Mouse (Mus musculus): ENCODE measurements around the gene Cyba. TPM values are rescaled to one million over a fixed set of nuclear protein-coding genes. Genes with fewer than 3 reads are reported as not detected.

The Cyba gene
- polyA plus RNA-seq, 1 experiment from 2014 or later = 160 TPM

DNA sequence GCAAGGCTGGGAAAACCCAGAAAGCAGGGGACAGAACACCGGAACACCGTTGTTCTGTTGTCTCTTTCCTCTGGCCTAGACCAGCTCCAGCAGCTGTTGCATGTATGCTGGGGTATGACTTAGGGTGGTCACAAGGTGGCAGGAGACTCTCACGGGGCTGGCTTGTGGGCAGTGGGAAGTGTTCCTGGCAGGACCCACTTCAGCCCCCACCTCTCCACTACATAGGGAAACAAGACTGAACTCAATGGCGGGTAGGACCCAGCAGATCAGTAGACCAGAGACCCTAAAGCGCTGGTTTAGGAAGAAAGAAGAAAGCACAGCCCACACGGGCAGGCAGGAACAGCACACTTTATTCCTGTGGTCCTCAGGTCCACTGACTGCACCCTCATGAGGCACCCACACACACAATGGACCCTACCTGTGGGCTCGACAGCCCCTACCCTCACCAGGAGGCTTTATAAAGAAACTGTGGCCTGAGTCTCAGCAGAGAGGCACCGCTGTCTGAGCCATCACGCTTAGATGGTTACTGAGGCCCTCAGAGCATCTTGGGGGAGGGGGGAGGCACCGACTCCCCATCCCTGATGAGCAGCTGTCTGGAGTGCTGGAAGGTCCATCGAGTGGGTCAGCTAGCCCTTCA, 657 bp upstream of the Cyba start:
- 57% methylated on average over 11 of the region's 11 CpGs for WGBS (ENCODE audit: insufficient replicate concordance)
- Histone ChIP-seq H3K27me3 (replicated peaks) (peaks cover 3% of the 10 kb centered on the region; the same call in 1 of the 2 replicates), H3K27ac (0 out of 2 replicates have a peak overlapping the region, but pooled peaks have one; percentile 68), H3K9me3 (replicated peaks) (0 out of 2 replicates have a peak, but pooled peaks cover 3% of the 10 kb centered on the region), H3K36me3 (peaks cover 40% of the 10 kb centered on the region), H3K9ac (no peak overlapping the region), H3K4me3 (no peak overlapping the region), H3K4me1 (peaks cover 49% of the 10 kb centered on the region), H3K4me2 (peak overlapping the region; percentile 90)
- peak; percentile 30; the same call in 1 of the 2 replicates for ATAC-seq

DNA sequence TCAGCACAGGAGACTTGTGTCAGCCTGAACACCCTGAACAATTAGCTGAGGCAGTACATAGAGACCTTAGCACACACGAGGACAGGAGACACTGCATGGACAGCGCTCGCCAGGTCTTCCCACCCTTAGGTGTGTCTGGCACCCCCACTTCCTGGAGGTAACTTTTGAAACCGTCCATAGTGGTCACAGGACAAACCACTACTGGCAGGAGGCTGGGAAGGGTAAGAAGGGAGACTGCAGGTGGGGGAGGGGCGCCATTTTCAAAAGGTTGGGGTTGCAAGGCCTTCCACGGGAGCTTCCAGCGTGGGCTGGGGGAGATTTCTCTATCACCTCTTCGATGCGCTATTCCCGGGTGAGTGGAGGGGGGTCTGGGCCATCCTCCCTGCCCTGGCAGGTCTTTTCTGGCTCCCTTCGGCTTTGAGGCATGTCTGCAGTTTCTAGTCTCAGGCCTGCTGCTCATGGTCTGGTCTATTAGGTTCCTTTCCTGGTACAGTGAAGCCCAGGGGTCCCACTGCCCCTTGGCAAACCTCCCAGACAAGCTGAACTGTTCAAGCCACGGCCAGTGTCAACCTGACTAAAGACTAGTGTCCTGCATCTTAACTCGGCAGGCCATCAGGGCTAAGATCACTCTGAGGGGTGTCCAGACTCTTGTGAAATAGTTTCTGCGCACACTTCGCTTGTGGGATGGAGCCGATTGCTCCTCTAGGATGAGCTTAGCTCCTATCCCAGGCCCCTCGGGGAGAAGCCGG, 862 bp downstream of the Cyba start:
- Histone ChIP-seq H3K4me2 (peak overlapping the region; percentile 90), H3K4me1 (peaks cover 40% of the 10 kb centered on the region), H3K9ac (peak overlapping the region; percentile 67), H3K9me3 (replicated peaks) (0 out of 2 replicates have a peak, but pooled peaks cover 3% of the 10 kb centered on the region), H3K27me3 (replicated peaks) (peaks cover 3% of the 10 kb centered on the region; the same call in 1 of the 2 replicates), H3K27ac (peak overlapping the region; percentile 68), H3K4me3 (peak overlapping the region; percentile 63), H3K36me3 (peaks cover 38% of the 10 kb centered on the region)
- no peak for ATAC-seq
- WGBS (ENCODE audit: insufficient replicate concordance) = 19% methylated on average over 18 of the region's 18 CpGs

DNA sequence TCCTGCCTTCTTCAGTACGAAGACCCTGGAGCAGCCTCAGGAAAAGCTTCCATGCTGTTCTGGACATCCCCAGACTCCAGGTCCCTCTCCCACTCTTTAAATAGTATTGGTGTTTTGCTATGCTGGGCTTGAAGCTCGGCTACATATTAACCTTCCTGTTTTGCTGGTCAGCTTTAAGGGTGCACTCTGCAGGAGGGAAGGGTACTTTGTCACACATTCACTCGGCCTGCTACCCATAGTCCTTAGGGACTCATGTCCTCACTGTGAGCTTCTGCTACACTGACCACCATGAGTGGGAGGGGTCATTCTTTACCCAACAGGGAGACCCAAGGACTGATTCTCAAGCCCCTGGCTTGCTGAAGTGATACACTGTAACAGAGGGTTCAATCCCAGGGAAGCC, 2.1 kb downstream of the Cyba start:
- H3K9me3 ChIP-seq (replicated peaks) = 0 out of 2 replicates have a peak, but pooled peaks cover 3% of the 10 kb centered on the region
- no peak overlapping the region for H3K9ac ChIP-seq
- peak overlapping the region; percentile 90; the same call in 1 of the 2 replicates for H3K4me2 ChIP-seq
- H3K4me1 ChIP-seq = peaks cover 40% of the 10 kb centered on the region
- 0 out of 2 replicates have a peak overlapping the region, but pooled peaks have one; percentile 3 for H3K27ac ChIP-seq
- WGBS (ENCODE audit: insufficient replicate concordance) = 67% methylated on average over 3 of the region's 3 CpGs
- ATAC-seq = no peak
- peaks cover 3% of the 10 kb centered on the region; the same call in 1 of the 2 replicates for H3K27me3 ChIP-seq (replicated peaks)
- H3K4me3 ChIP-seq = no peak overlapping the region
- H3K36me3 ChIP-seq = peaks cover 26% of the 10 kb centered on the region

DNA sequence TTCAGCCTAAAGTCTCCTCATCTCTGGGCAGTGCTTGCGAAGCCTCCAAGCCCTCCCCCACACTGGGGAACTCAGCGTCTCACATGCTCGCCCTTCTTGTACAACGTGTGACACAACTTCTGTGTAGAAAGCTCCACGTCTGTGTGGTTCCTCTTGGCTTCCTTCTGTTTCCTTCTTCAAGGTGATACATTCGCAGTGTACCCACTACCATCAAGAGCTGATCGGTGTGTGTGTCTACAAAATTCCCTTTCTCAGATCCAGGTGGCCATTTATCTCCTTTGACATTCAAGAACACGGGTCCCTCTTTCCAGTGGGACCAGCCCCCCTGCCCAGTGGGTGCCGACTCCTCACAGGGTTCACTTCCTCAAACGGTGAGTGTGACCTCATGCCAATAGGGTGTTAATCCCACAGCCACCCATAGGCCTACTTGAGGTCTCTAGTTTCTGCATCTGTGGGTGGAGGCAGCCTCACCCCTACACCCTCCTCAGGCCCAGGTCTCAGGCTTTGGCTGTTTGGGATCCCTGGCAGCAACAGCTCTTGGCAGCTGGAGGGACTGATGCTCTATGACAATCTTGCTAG, 2.6 kb downstream of the Cyba start:
- no peak overlapping the region for H3K9ac ChIP-seq
- H3K9me3 ChIP-seq (replicated peaks) = no peaks in the 10 kb centered on the region
- no peak for ATAC-seq
- H3K36me3 ChIP-seq = peaks cover 23% of the 10 kb centered on the region
- peaks cover 40% of the 10 kb centered on the region for H3K4me1 ChIP-seq
- H3K27ac ChIP-seq = 0 out of 2 replicates have a peak overlapping the region, but pooled peaks have one; percentile 3
- no peak overlapping the region for H3K4me3 ChIP-seq
- H3K27me3 ChIP-seq (replicated peaks) = peaks cover 3% of the 10 kb centered on the region; the same call in 1 of the 2 replicates
- 58% methylated on average over 10 of the region's 10 CpGs for WGBS (ENCODE audit: insufficient replicate concordance)
- no peak overlapping the region for H3K4me2 ChIP-seq

DNA sequence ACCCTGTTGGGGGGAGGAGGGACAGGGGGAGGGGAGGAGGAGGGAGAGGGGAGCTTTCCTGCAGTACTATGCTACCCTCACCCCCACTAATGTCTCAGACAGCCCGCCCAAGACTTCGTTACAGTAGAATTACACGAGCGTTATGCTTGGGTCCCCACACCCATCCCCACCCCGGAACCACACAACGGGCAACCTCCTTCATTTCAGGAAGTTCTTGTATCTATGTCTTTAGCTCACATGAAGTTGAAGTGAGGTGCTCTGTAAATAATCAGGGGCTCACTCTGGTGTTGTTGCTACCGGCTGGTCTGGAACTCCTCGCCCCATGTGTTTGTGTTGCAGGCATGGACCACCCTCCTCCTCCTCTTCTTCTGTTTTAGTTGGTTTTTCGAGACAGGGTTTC, 4.6 kb downstream of the Cyba start:
- no peaks in the 10 kb centered on the region; the same call in 1 of the 2 replicates for H3K27me3 ChIP-seq (replicated peaks)
- no peak overlapping the region for H3K9ac ChIP-seq
- H3K4me3 ChIP-seq = no peak overlapping the region
- H3K4me1 ChIP-seq = peaks cover 33% of the 10 kb centered on the region
- ATAC-seq = no peak
- no peak overlapping the region for H3K4me2 ChIP-seq
- H3K36me3 ChIP-seq = peaks cover 12% of the 10 kb centered on the region; the same call in 1 of the 2 replicates
- no peak overlapping the region for H3K27ac ChIP-seq
- no peaks in the 10 kb centered on the region for H3K9me3 ChIP-seq (replicated peaks)
- WGBS (ENCODE audit: insufficient replicate concordance) = 62% methylated on average over 9 of the region's 9 CpGs

DNA sequence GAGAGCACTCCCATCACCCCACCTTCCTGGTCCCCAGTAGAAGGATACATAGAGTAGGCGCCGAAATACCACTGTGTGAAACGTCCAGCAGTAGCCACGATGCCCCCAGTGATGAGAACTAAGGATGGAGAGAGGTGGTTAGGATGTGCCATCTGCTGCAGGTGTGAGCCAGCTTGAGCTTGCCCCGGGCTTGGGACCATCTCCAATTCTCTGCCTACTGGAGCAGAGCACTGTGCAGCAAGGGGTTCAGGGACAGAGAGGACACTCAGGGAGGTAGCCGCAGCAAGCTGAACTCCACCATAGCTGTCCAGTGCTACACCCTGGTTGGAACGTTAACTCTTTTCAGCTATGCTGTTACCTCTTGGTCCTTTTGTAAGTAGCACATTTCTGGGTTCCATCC, 5.1 kb downstream of the Cyba start:
- Histone ChIP-seq H3K4me1 (peaks cover 27% of the 10 kb centered on the region), H3K9ac (no peak overlapping the region), H3K9me3 (replicated peaks) (no peaks in the 10 kb centered on the region), H3K27ac (no peak overlapping the region), H3K27me3 (replicated peaks) (no peaks in the 10 kb centered on the region; the same call in 1 of the 2 replicates), H3K4me3 (no peak overlapping the region), H3K36me3 (peaks cover 12% of the 10 kb centered on the region; the same call in 1 of the 2 replicates), H3K4me2 (no peak overlapping the region)
- ATAC-seq = no peak
- 77% methylated on average over 7 of the region's 7 CpGs for WGBS (ENCODE audit: insufficient replicate concordance)

DNA sequence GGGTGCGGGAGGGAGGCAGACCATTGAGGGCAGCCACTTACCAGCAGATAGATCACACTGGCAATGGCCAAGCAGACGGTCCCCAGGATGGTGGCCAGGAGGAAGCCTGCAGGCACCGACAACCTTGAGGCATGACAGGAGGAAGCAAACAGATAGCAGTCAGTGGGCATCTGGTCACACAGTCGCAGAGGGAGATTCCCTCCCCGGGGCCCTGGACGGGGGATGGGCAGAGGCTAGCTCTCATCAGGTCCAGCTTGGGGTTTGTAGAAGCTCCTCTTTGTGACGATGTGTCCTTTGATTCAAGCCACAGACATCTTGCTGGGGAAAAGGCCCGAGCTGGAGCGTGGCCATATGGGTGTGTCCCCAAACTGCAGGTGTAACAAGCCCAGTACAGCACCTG, 6.6 kb downstream of the Cyba start:
- WGBS (ENCODE audit: insufficient replicate concordance) = 41% methylated on average over 9 of the region's 9 CpGs
- Histone ChIP-seq H3K27ac (no peak overlapping the region), H3K36me3 (peaks cover 12% of the 10 kb centered on the region; the same call in 1 of the 2 replicates), H3K9ac (no peak overlapping the region), H3K4me2 (no peak overlapping the region), H3K9me3 (replicated peaks) (no peaks in the 10 kb centered on the region), H3K4me3 (no peak overlapping the region), H3K4me1 (peaks cover 18% of the 10 kb centered on the region), H3K27me3 (replicated peaks) (no peaks in the 10 kb centered on the region)
- no peak for ATAC-seq

DNA sequence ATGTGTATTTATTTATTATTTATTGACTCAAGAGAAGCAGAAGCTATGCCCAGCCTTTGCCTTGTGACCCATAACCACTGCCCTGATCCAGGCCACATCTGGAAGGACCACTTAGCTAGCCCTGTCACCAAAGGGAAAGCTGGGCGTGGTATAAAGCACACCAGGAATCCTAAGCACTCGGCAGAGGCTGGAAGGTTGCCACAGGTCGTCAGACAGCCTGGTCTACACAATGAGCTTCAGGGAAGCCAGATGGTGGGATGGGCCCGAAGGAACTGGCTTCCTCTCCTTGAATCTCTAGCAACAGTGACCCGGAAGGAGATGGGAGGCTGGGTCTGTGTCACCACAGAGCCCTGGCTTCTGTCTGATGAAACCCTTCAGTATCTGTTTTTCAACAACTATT, 9.1 kb downstream of the Cyba start:
- Histone ChIP-seq H3K27me3 (replicated peaks) (no peaks in the 10 kb centered on the region), H3K9ac (no peak overlapping the region), H3K4me3 (no peak overlapping the region), H3K4me2 (no peak overlapping the region), H3K27ac (no peak overlapping the region), H3K36me3 (peaks cover 17% of the 10 kb centered on the region), H3K9me3 (replicated peaks) (no peaks in the 10 kb centered on the region), H3K4me1 (0 out of 2 replicates have a peak, but pooled peaks cover 5% of the 10 kb centered on the region)
- 63% methylated on average over 5 of the region's 5 CpGs for WGBS (ENCODE audit: insufficient replicate concordance)
- ATAC-seq = no peak

DNA sequence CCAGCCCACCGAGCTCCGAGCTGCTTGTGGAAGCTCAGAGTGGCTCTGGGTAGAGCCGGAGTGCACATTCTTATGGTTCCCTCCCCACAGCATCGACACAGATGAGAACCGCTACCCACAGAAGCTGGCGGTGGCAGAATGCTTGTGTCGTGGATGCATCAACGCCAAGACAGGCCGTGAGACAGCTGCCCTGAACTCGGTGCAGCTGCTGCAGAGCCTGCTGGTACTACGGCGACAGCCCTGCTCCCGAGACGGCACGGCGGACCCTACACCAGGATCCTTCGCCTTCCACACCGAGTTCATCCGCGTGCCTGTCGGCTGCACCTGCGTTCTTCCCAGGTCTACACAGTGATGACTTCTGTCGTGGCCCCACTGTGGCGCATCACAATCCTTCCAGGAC, 9.5 kb downstream of the Cyba start:
- H3K4me3 ChIP-seq = no peak overlapping the region
- peaks cover 21% of the 10 kb centered on the region for H3K36me3 ChIP-seq
- H3K27ac ChIP-seq = no peak overlapping the region
- 0 out of 2 replicates have a peak, but pooled peaks cover 5% of the 10 kb centered on the region for H3K4me1 ChIP-seq
- H3K27me3 ChIP-seq (replicated peaks) = no peaks in the 10 kb centered on the region
- 80% methylated on average over 24 of the region's 24 CpGs for WGBS (ENCODE audit: insufficient replicate concordance)
- no peaks in the 10 kb centered on the region for H3K9me3 ChIP-seq (replicated peaks)
- no peak overlapping the region for H3K4me2 ChIP-seq
- no peak overlapping the region for H3K9ac ChIP-seq
- no peak for ATAC-seq

DNA sequence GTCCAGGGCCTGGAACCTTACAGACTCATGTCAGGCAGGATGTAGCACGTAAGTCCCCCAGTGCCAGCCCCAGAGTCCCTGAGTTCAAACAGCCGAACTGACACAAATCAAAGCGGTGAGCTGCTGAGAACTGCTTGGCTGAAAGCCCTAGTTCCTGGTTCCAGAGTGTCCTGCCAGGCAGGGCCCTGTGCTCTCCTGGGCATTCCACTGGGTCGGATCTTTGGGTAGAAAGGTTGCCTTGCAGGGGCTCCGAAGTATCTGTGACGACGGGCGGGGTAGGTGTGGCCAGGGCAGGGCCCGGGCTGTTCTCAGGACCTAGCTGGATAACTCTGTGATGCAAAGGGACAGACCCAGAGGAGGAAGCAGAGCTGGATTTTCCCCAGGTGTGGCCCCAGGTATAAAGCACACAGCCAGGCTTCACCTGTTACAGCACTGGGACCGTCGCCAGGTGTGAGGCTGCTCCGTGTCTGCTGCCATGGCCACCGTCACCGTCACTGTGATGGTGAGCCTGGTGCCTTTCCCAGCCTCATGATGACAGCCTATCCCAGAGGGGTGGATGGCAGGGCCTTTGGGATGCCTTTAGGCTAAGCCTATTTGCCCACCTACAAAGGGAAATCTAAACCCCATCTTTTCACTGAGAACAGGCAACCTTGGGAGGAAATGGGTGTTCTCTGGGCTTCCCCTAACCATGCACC, 11.2 kb downstream of the Cyba start, which contains the start of gene Il17c:
Gene Il17c (plus strand): TSS at position 645 of the 695 bp plus-strand sequence.
- WGBS (ENCODE audit: insufficient replicate concordance) = 71% methylated on average over 14 of the region's 14 CpGs
- no peak within 1 kb of the TSS for H3K27ac ChIP-seq
- peaks cover 32% of the 10 kb centered on the region for H3K36me3 ChIP-seq
- no peak within 1 kb of the TSS for H3K4me2 ChIP-seq
- H3K9ac ChIP-seq = no peak within 1 kb of the TSS
- no peak within 1 kb of the TSS for H3K4me3 ChIP-seq
- no peaks in the 10 kb centered on the region for H3K9me3 ChIP-seq (replicated peaks)
- H3K27me3 ChIP-seq (replicated peaks) = no peaks in the 10 kb centered on the region
- H3K4me1 ChIP-seq = 0 out of 2 replicates have a peak, but pooled peaks cover 5% of the 10 kb centered on the region
- no peak for ATAC-seq

DNA sequence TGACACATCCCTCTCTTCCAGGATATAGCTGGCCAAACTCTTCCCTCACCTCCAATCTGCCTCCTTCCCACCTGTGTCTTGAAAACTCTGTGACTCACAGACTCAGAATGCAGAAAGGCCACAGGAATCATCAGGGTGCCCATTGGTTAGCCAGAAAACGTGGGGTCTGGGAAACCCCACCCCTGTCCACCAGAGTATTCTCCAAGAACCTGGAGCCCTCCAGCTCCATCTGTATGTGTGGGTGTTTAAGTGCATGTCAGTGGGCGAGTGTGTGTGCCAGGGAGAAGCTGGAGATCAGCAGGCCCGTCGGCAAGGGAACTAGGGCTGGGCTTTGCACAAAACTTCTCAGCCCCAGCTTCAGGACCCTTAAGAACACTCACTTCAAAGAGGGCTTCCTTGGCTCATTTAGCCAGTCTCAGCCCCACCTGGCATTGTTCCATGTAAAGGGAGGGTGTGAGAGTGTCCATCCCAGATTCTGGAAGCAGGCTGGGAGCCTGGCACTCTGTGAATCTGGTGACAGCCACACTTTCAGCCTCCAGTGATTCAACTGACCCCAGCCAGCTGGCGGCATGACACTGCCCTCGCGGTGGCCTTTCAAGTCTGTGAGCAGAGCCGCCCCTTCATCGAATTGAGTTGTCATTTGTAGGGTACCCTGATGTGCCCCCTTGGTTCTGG, 12.7 kb downstream of the Cyba start:
- WGBS (ENCODE audit: insufficient replicate concordance) = 71% methylated on average over 9 of the region's 9 CpGs
- no peak overlapping the region for H3K4me3 ChIP-seq
- no peak for ATAC-seq
- peaks cover 44% of the 10 kb centered on the region for H3K36me3 ChIP-seq
- no peak overlapping the region for H3K9ac ChIP-seq
- no peak overlapping the region for H3K4me2 ChIP-seq
- no peaks in the 10 kb centered on the region for H3K27me3 ChIP-seq (replicated peaks)
- 0 out of 2 replicates have a peak, but pooled peaks cover 6% of the 10 kb centered on the region for H3K4me1 ChIP-seq
- H3K27ac ChIP-seq = no peak overlapping the region
- no peaks in the 10 kb centered on the region for H3K9me3 ChIP-seq (replicated peaks)

Measured in liver, embryonic 12.5 days (tissue).